Mouse (Mus musculus) G1E (cell line): ENCODE results near the gene Olfr522. TPM values are rescaled to one million over a fixed set of nuclear protein-coding genes. Genes with fewer than 3 reads are reported as not detected.

Experiments used
- ATAC-seq: 2 replicates; pipeline ENCODE4 v1.8.0; 2016; ENCODE audit warnings: mild to moderate bottlenecking; ENCODE audit not compliant: insufficient number of reproducible peaks, poor library complexity, low FRiP score, severe bottlenecking; ENCODE audit errors: extremely low read depth
- DNase-seq: peaks from one replicate; pipeline ENCODE4 v3.0.0; 2012; ENCODE audit warnings: low spot score
- H3K27me3 ChIP-seq: 2 replicates; pipeline ENCODE4 v1.6.1; 2012; ENCODE audit warnings: mild to moderate bottlenecking, low read length, inconsistent platforms; ENCODE audit not compliant: insufficient read depth
- H3K36me3 ChIP-seq: replicated peaks from 2 replicates; pipeline ENCODE3; 2012; ENCODE audit warnings: mild to moderate bottlenecking, inconsistent platforms
- H3K4me1 ChIP-seq: 2 replicates; pipeline ENCODE4 v1.6.1; 2012; ENCODE audit warnings: low read depth, low read length, inconsistent platforms, mixed read lengths; ENCODE audit not compliant: insufficient read depth
- H3K4me3 ChIP-seq: 2 replicates; pipeline ENCODE4 v1.5.1; 2012; ENCODE audit warnings: low read depth, mild to moderate bottlenecking, inconsistent platforms, low read length, moderate library complexity, mixed read lengths
- H3K9me3 ChIP-seq: replicated peaks from 2 replicates; pipeline ENCODE4 v1.6.1; 2012; ENCODE audit warnings: inconsistent platforms
- CTCF ChIP-seq: IDR thresholded peaks from 2 replicates; pipeline ENCODE4 v1.5.1; 2012; ENCODE audit warnings: low read depth, low read length, inconsistent platforms, mixed read lengths
- GATA1 ChIP-seq: IDR thresholded peaks from 2 replicates; pipeline ENCODE4 v1.6.1; 2012; ENCODE audit warnings: borderline replicate concordance, low read length, inconsistent platforms, mixed read lengths
- GATA2 ChIP-seq: IDR thresholded peaks from 2 replicates; pipeline ENCODE4 v1.6.1; 2012; ENCODE audit warnings: low read depth, low read length, inconsistent platforms, borderline replicate concordance
- POLR2AphosphoS5 ChIP-seq: IDR thresholded peaks from 2 replicates; pipeline ENCODE4 v1.6.1; 2012; ENCODE audit warnings: low read depth, low read length, inconsistent platforms; ENCODE audit not compliant: insufficient replicate concordance
- TAL1 ChIP-seq: conservative IDR thresholded peaks from 2 replicates; pipeline ENCODE4 v1.6.1; 2012; ENCODE audit warnings: low read depth, low read length, inconsistent platforms, mixed read lengths
- polyA plus RNA-seq: library from polyadenylated mRNA; stranded (reverse); fragments of >175 nt; gene quantifications from 2 replicates; pipeline ENCODE4 v1.2.3, GENCODE M21; 2012
- total RNA-seq, 2 experiments: library from RNA; stranded (forward) in 1 of 2; stranded (reverse) in 1 of 2; fragments of 200-1000 nt in 1 of 2; fragments of >200 nt in 1 of 2; fragmentation: Nextera tagmentation in 1 of 2; gene quantifications; 2 replicates each; pipeline ENCODE4 v1.2.3; 2014 to 2017

Gene Olfr522
- total and polyA plus RNA-seq, 3 experiments = 0.05 TPM; not detected in 2

DNA sequence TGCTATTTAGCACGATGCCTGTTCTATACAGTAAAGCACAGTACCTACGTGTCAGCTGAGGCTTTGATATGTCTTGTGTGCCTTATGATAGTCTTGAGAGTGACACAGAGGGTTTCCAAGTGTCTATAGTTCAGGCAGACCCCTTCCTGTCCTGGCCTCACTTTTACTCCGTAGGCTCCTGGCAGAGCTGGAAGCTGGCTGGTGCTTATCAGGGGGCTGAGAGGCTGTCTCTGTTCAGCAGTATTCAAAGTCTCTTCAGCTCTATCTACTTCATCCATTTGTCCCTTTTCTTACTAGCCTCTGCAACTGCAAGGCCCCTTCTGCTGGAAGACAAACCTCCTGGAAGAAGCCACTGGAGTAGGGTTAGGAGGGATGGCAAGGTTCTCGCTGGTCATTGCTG is 36.5 kb upstream of the Olfr522 start:
- Histone ChIP-seq H3K4me3 (no peak overlapping the region), H3K4me1 (peaks cover 75% of the 10 kb centered on the region), H3K27me3 (no peaks in the 10 kb centered on the region), H3K9me3 (no peaks in the 10 kb centered on the region), H3K36me3 (no peaks in the 10 kb centered on the region)
- no peak for DNase-seq
- TF ChIP-seq GATA1 = no peak
- TF ChIP-seq CTCF = no peak
- no peak for TF ChIP-seq TAL1
- no peak for TF ChIP-seq GATA2
- no peak for TF ChIP-seq POLR2AphosphoS5
- no peak for ATAC-seq

DNA sequence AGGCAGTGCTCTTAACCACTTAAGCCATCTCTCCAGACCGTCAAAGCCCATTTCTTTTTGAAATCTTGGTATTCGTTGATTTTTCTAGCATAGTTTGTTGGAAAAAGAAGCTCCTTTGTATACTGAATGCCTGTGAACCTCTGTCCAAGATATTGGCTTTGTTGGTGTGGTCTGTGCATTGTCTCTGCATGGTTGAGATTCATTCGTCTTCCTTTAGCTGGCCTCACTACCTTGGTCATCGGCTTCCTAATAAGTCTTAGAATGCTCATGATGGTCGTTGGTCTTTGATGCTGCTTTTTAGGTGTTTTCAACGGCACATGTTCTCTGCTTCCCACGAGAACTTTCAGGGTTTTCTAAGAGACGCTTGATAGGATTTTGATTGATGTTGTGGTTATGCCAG is 31.4 kb upstream of the Olfr522 start:
- H3K27me3 ChIP-seq = no peaks in the 10 kb centered on the region
- no peaks in the 10 kb centered on the region for H3K36me3 ChIP-seq
- H3K4me1 ChIP-seq = peaks cover 56% of the 10 kb centered on the region
- H3K4me3 ChIP-seq = no peak overlapping the region
- no peak for ATAC-seq
- H3K9me3 ChIP-seq = no peaks in the 10 kb centered on the region; the same call in 1 of the 2 replicates
- DNase-seq = no peak
- TF ChIP-seq GATA1 = no peak
- no peak for TF ChIP-seq CTCF
- TF ChIP-seq TAL1 = no peak
- TF ChIP-seq POLR2AphosphoS5 = no peak
- TF ChIP-seq GATA2 = no peak

DNA sequence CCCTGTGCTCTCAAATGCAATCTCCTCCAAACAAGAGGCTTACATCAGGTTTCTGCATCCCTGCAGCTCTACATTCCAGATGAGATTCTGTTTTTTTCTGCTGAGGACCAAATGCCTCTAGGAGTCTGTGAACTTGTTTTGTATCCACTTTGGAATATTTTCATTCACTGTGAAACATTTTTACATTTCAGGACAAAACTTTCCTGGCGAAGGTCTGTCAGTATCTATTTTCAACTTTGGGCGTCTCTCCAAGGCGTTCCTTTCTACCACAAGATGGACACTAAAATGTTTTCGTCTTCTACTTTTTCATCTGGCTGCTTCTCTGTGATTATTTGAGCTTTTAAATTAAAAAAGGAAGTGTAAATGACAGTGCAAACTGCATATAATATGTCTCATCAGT is 29.5 kb upstream of the Olfr522 start:
- Histone ChIP-seq H3K4me3 (no peak overlapping the region), H3K9me3 (no peaks in the 10 kb centered on the region; the same call in 1 of the 2 replicates), H3K4me1 (peaks cover 52% of the 10 kb centered on the region), H3K36me3 (no peaks in the 10 kb centered on the region), H3K27me3 (no peaks in the 10 kb centered on the region)
- DNase-seq (no peak), ATAC-seq (no peak)
- TF ChIP-seq GATA1 (no peak), GATA2 (no peak), TAL1 (no peak), CTCF (no peak), POLR2AphosphoS5 (no peak)

DNA sequence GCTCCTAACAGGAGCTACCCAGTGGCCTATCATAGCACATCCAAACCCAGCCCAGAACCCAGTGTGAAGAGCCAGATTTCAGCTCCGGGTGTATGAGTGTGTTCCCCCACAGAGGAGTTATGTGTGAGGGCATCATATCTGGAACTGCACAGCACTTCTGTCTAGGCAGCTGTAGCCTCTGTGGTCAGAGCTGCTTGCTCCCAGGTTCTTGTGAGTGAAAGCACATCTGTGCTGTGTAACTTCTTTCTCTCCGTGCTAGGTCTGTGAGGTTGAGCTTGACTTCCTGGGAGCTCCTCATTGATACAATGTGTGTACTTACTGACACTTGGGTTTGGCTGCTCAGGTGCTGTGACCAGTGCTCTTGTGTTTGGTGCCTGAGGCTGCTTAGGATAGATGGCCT is 28.3 kb upstream of the Olfr522 start:
- peaks cover 56% of the 10 kb centered on the region for H3K4me1 ChIP-seq
- ATAC-seq (no peak), DNase-seq (no peak)
- H3K27me3 ChIP-seq = no peaks in the 10 kb centered on the region
- H3K9me3 ChIP-seq = no peaks in the 10 kb centered on the region; the same call in 1 of the 2 replicates
- TF ChIP-seq TAL1 (no peak), POLR2AphosphoS5 (no peak), CTCF (no peak), GATA2 (no peak)
- H3K36me3 ChIP-seq = no peaks in the 10 kb centered on the region
- no peak overlapping the region for H3K4me3 ChIP-seq

DNA sequence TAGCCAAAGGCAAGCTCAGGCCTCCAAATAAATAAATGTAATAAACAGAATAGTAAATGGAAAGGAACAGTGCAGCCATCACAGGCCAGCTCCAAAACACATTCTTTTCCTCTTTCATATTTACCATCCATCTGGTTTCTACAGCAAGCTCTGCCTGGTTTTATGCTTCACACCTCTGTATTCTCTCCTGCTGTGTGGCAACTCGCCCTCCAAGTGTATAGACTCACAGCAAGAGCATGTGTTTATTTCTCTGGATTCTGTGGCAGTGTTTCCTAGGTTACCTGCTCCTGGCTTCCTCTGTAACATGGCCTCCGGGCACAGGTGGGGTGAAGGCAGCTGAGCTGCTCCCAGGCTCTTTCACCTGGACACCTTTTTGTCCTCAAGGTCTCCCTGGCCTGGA is 27.9 kb upstream of the Olfr522 start:
- Histone ChIP-seq H3K4me3 (no peak overlapping the region), H3K9me3 (no peaks in the 10 kb centered on the region; the same call in 1 of the 2 replicates), H3K4me1 (peaks cover 59% of the 10 kb centered on the region), H3K36me3 (no peaks in the 10 kb centered on the region), H3K27me3 (no peaks in the 10 kb centered on the region)
- TF ChIP-seq CTCF = no peak
- no peak for TF ChIP-seq GATA2
- no peak for TF ChIP-seq TAL1
- TF ChIP-seq POLR2AphosphoS5 = no peak
- no peak for TF ChIP-seq GATA1
- no peak for ATAC-seq
- DNase-seq = no peak

DNA sequence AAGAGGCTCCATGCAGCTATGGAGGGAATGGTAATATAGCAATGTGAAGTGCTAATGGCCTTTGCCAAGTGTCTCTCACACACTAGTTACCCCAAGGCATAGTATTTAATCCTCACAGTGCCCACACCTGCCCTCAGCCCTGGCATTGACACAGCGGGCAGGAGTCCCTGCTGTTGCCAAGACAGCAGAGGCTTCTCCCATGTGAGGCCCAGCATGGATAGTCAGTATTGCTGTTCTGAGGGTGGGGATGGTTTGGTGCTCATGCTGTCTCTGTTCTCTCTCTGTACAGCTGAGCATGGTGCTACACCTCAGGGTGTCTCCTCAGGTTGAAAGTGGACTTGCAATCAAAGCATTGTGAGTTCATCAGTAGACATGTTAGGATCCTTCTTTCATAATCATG is 25.9 kb upstream of the Olfr522 start:
- peaks cover 2% of the 10 kb centered on the region; the same call in 1 of the 2 replicates for H3K27me3 ChIP-seq

More for the DNA sequence above, 25.9 kb upstream of the Olfr522 start:
- ATAC-seq (no peak), DNase-seq (no peak)
- no peaks in the 10 kb centered on the region; the same call in 1 of the 2 replicates for H3K9me3 ChIP-seq
- peaks cover 59% of the 10 kb centered on the region for H3K4me1 ChIP-seq
- no peak for TF ChIP-seq GATA1
- no peak for TF ChIP-seq TAL1
- TF ChIP-seq POLR2AphosphoS5 = no peak
- no peak for TF ChIP-seq GATA2
- no peak for TF ChIP-seq CTCF
- no peaks in the 10 kb centered on the region for H3K36me3 ChIP-seq
- H3K4me3 ChIP-seq = no peak overlapping the region
